Mouse (Mus musculus) kidney, embryonic 14.5 days (tissue): ENCODE measurements around the gene Drap1. TPM values are rescaled to one million over a fixed set of nuclear protein-coding genes. Genes with fewer than 3 reads are reported as not detected.

Source experiments
- ATAC-seq: fragments of 200-750 bp; cut with Nextera tagmentation; 2 replicates; pipeline ENCODE4 v1.8.0; 2017; ENCODE audit warnings: moderate number of reproducible peaks, mild to moderate bottlenecking, moderate TSS enrichment, moderate library complexity; ENCODE audit not compliant: low FRiP score, low TSS enrichment
- H3K27ac ChIP-seq: fragments of 300-500 bp; sonication (generic); 2 replicates; pipeline ENCODE4 v1.5.1; 2014; ENCODE audit warnings: low read depth, mild to moderate bottlenecking, low read length, moderate library complexity, mixed read lengths
- H3K27me3 ChIP-seq: fragments of 300-500 bp; sonication (generic); 2 replicates; pipeline ENCODE4 v1.6.1; 2014; ENCODE audit warnings: mild to moderate bottlenecking, low read length; ENCODE audit not compliant: control insufficient read depth, insufficient read depth
- H3K36me3 ChIP-seq: fragments of 300-500 bp; sonication (generic); 2 replicates; pipeline ENCODE4 v1.6.1; 2014; ENCODE audit warnings: low read length, mixed read lengths; ENCODE audit not compliant: control insufficient read depth, insufficient read depth
- H3K4me1 ChIP-seq: fragments of 300-500 bp; sonication (generic); 2 replicates; pipeline ENCODE4 v1.6.1; 2014; ENCODE audit warnings: low read length, mixed read lengths; ENCODE audit not compliant: control insufficient read depth, insufficient read depth
- H3K4me2 ChIP-seq: fragments of 300-500 bp; sonication (generic); replicated peaks from 2 replicates; pipeline ENCODE4 v1.6.1; 2014; ENCODE audit warnings: low read depth, mild to moderate bottlenecking, low read length
- H3K4me3 ChIP-seq: fragments of 300-500 bp; sonication (generic); 2 replicates; pipeline ENCODE4 v1.5.1; 2014; ENCODE audit warnings: mild to moderate bottlenecking, low read length
- H3K9ac ChIP-seq: fragments of 300-500 bp; sonication (generic); 2 replicates; pipeline ENCODE4 v1.6.1; 2014; ENCODE audit warnings: low read depth, mild to moderate bottlenecking, low read length, moderate library complexity
- H3K9me3 ChIP-seq: fragments of 300-500 bp; sonication (generic); 2 replicates; pipeline ENCODE4 v1.6.1; 2016; ENCODE audit warnings: low read length; ENCODE audit not compliant: control insufficient read depth
- WGBS: fragments of 180-500 bp; shearing (Covaris S2); extraction: QIAGEN DNeasy Blood & Tissue Kit; methylation state at CpG from one replicate; pipeline ENCODE4 v1.1.7; 2014; 5-methylcytosine and 5-hydroxymethylcytosine counted together
- polyA plus RNA-seq: library from polyadenylated mRNA; unstranded; fragments of >200 nt; fragmentation: Nextera tagmentation; extraction: Ambion mirVana; gene quantifications from 2 replicates; pipeline ENCODE4 v1.2.1, GENCODE M21; 2014

The Drap1 gene
- polyA plus RNA-seq, 1 experiment from 2014 or later, result 191 TPM

DNA sequence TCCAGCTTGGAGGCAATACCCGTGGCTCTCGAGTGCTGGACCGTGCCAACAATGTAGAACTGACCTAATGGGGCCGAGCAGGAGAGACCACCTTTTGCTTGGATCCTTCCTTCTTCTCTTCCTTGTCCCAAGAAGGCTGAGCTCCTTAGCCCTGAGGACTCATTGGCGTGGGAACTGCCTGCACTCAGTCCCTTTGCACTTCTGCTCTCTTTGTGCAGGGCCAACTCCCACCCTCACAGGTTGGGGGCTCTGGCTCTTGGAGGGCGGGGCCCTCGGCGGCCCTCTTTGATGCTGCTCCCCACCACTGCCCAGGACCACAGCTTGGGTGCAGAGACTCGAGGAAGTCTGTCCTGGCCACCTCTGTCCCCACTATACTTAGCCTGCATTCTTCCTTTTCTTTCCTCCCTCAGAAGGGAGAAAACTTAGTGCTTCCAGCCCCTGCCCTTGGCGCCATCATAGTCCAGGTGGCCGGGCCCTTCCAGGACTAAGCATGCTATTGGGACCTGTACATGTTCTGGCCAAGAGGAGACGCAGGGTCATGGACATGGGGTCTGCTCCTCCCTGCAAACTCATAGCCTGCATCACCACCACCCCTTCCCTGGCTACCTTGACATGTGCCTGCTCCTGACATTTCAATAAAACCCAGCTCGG, 2.0 kb upstream of the Drap1 start:
- H3K4me3 ChIP-seq, result peak overlapping the region; percentile 93; the same call in 1 of the 2 replicates

DNA sequence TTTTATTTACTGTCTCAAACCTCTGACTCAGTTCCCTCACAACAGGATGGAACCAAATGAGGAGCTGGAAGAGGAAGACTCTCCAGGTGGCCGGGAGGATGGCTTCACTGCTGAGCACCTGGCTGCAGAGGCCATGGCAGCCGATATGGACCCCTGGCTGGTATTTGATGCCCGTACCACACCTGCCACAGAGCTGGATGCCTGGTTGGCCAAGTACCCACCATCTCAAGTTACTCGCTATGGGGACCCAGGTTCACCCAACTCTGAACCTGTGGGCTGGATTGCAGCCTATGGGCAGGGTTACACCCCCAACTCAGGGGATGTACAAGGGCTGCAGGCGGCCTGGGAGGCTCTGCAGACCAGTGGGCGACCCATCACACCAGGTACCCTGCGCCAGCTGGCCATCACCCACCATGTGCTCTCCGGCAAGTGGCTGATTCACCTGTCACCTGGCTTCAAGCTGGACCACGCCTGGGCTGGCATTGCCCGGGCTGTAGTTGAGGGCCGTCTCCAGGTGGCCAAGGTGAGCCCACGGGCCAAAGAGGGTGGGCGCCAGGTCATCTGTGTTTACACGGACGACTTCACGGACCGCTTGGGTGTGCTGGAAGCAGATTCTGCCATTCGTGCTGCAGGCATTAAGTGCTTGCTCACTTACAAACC, 1.3 kb upstream of the Drap1 start:
- Histone ChIP-seq H3K9me3 (no peaks in the 10 kb centered on the region), H3K27me3 (no peaks in the 10 kb centered on the region), H3K9ac (peak overlapping the region; percentile 97), H3K4me2 (peak overlapping the region; percentile 50), H3K4me3 (peak overlapping the region; percentile 93), H3K36me3 (peaks cover 30% of the 10 kb centered on the region), H3K27ac (0 out of 2 replicates have a peak overlapping the region, but pooled peaks have one; percentile 79), H3K4me1 (peaks cover 25% of the 10 kb centered on the region)
- 87% methylated on average over 18 of the region's 18 CpGs for WGBS
- no peak for ATAC-seq

More for the DNA sequence above, 2.0 kb upstream of the Drap1 start:
- no peak overlapping the region for H3K27ac ChIP-seq
- H3K4me1 ChIP-seq, result peaks cover 25% of the 10 kb centered on the region
- peak overlapping the region; percentile 50 for H3K4me2 ChIP-seq
- 91% methylated on average over 13 of the region's 13 CpGs for WGBS
- no peaks in the 10 kb centered on the region for H3K9me3 ChIP-seq
- H3K9ac ChIP-seq, result peak overlapping the region; percentile 13; the same call in 1 of the 2 replicates
- peaks cover 26% of the 10 kb centered on the region for H3K36me3 ChIP-seq
- ATAC-seq, result no peak
- no peaks in the 10 kb centered on the region for H3K27me3 ChIP-seq

DNA sequence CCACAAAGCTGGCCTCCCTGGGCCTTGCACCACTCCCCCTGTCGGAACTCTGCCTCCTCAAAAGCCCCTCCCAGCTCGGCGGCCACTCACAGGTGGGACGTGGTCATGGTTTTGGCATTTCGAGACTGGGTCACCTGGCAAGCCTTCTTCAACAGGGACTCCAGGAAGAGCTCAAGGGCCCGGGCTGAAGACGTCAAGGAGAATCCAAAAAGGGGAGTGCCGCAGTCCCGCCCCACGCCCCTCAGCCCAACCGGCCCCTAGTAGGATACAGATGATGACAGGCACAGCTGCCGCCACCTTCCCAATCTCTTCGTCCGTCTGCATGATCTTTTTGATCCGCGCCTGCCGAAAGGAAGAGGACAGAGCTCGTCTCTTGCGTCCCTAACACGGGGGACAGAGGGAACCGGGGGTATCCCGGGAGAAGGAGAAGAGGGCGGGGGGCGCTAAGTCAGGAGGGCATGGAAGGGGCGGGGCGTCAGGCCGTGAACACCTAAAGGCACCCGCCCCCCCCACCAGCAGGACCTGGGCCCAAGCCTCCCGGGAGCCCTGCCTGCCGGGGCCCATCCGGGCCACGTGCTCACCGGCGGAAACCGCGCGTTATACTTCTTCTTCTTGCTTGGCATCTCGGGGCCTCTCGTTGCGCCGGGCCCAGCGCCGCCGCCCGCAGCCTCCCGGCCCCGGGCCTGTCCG, 542 bp downstream of the Drap1 start:
- Histone ChIP-seq H3K9ac (peak overlapping the region; percentile 97), H3K4me3 (peak overlapping the region; percentile 93), H3K27ac (peak overlapping the region; percentile 83), H3K27me3 (no peaks in the 10 kb centered on the region), H3K9me3 (no peaks in the 10 kb centered on the region), H3K36me3 (peaks cover 40% of the 10 kb centered on the region), H3K4me1 (peaks cover 25% of the 10 kb centered on the region), H3K4me2 (peak overlapping the region; percentile 78)
- WGBS, result under 1% methylated on average over 46 of the region's 48 CpGs
- ATAC-seq, result peak; percentile 64

DNA sequence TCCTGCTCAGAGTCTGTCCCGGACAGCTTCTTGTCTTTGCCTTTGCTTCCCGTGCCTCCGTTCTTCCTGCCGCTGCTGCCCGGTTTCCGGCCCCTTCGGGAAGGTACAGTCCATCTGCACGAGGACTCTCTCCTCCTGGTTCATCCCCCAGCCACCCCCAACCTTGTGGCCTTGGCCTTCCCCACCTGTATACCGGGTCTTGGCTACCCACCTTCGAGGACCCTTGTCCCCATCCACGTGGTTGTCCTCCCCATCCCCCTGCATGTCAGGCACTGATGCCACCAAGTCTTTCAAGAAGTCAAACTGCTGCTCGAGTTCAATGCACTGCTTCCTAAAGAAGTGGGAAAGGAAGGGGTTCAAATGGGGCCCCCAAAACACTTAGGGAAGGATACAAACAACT, 1.2 kb downstream of the Drap1 start:
- Histone ChIP-seq H3K9me3 (no peaks in the 10 kb centered on the region), H3K9ac (peak overlapping the region; percentile 97; the same call in 1 of the 2 replicates), H3K4me3 (peak overlapping the region; percentile 93), H3K27ac (peak overlapping the region; percentile 83; the same call in 1 of the 2 replicates), H3K4me2 (peak overlapping the region; percentile 78), H3K4me1 (peaks cover 25% of the 10 kb centered on the region), H3K36me3 (peaks cover 40% of the 10 kb centered on the region), H3K27me3 (no peaks in the 10 kb centered on the region)
- WGBS, result 60% methylated on average over 12 of the region's 12 CpGs
- no peak for ATAC-seq

DNA sequence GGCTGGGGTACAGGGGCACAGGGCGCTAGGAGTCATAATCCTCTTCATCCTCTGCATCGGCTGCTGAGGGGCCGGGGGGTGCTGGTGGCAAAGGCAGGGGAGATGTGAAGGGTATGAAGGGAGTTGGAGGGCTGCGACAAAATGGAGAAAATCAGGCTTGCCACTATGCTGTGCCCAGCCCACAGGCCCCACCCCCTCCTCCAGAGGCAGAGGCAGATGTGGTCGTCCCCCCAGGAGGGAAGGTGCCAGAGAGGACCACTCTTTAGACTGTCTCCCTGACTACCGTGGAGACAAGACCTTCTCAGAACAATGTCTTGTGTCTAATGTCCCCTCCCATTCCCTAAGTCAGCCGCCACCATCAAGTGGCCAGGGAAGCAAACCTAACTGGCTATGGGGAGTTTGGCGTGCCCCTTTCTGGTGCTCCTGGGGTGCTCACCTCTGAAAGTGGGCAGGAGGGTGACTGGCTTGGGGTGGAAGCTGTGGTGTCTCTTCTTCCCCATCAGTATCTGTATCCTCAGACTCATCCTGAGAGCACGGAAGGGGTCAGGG, 1.8 kb downstream of the Drap1 start:
- peaks cover 25% of the 10 kb centered on the region for H3K4me1 ChIP-seq
- no peak overlapping the region for H3K27ac ChIP-seq
- WGBS, result 88% methylated on average over 9 of the region's 9 CpGs
- peak overlapping the region; percentile 78 for H3K4me2 ChIP-seq
- peaks cover 40% of the 10 kb centered on the region for H3K36me3 ChIP-seq
- H3K4me3 ChIP-seq, result peak overlapping the region; percentile 93
- 0 out of 2 replicates have a peak overlapping the region, but pooled peaks have one; percentile 97 for H3K9ac ChIP-seq
- no peaks in the 10 kb centered on the region for H3K27me3 ChIP-seq
- no peak for ATAC-seq
- no peaks in the 10 kb centered on the region for H3K9me3 ChIP-seq

DNA sequence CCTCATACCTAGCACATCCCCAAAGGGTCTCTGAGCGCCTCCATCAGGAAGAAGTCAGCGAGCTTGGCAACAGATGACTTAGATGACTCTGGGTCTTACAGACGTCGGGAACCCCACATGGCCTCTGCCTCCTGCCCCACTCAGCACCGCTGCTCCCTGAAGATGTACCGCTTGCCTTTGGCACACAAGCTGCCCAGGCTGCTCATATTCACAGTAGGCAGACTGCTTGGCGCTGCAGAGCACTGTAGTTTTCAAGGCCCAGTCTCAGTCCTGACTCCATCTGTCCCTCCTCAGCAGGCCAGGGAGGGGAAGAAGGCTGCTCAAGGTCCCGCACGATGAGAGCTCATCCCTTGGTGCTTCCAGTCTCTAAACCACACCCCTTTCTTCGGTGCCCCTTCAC, 2.5 kb downstream of the Drap1 start:
- Histone ChIP-seq H3K9me3 (no peaks in the 10 kb centered on the region), H3K9ac (no peak overlapping the region), H3K27me3 (no peaks in the 10 kb centered on the region), H3K4me3 (no peak overlapping the region), H3K36me3 (peaks cover 39% of the 10 kb centered on the region), H3K4me2 (no peak overlapping the region), H3K4me1 (peaks cover 25% of the 10 kb centered on the region), H3K27ac (no peak overlapping the region)
- ATAC-seq, result no peak
- 80% methylated on average over 10 of the region's 10 CpGs for WGBS

DNA sequence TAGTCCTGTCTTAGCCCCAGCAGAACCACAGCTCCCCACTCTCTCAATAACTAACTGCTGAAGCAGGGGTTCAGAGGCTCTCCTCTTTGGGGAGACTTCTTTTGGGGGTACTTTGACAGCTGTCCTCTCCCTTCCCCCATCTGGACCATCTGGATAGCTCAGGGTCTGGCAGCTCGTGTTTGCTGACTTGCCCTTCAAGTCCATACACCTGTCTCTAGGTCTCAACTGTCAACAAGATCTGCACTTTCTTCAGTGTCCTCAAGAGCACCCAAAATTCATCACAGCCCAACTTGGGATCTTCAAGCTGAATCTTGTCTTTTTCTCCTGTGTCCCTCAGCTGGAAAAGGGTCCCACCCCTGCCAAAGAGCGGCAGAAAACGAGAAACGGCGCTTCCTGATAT, 3.0 kb downstream of the Drap1 start:
- WGBS, result 85% methylated on average over 5 of the region's 5 CpGs
- no peak overlapping the region for H3K27ac ChIP-seq
- no peak overlapping the region for H3K9ac ChIP-seq
- H3K36me3 ChIP-seq, result peaks cover 34% of the 10 kb centered on the region
- H3K27me3 ChIP-seq, result no peaks in the 10 kb centered on the region
- no peak overlapping the region for H3K4me3 ChIP-seq
- H3K4me1 ChIP-seq, result peaks cover 25% of the 10 kb centered on the region
- no peaks in the 10 kb centered on the region for H3K9me3 ChIP-seq
- no peak for ATAC-seq
- H3K4me2 ChIP-seq, result no peak overlapping the region

DNA sequence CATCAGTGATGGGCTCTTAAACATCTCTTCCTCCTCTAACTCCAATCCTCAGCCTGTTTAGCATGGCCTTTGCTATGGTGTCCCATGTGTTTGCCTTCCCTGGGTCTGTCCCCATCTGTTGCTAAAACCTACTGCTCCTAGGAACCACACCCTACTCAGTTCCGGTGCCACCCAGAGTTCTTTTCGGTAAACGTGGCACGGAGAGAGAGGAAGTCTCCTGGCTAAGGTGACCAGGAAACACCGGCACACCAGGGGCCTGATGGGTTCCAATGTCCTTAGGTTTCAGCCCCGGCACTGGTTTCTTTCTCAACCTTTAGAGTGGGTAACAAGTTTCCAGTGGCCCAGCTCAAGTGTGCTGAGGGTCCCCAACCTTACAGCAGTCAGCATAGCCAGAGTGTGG, 4.2 kb downstream of the Drap1 start:
- Histone ChIP-seq H3K4me2 (no peak overlapping the region), H3K9ac (no peak overlapping the region), H3K4me3 (no peak overlapping the region), H3K9me3 (no peaks in the 10 kb centered on the region), H3K36me3 (peaks cover 25% of the 10 kb centered on the region), H3K27me3 (no peaks in the 10 kb centered on the region), H3K27ac (no peak overlapping the region), H3K4me1 (peaks cover 13% of the 10 kb centered on the region)
- ATAC-seq, result no peak
- WGBS, result 93% methylated on average over 6 of the region's 6 CpGs
